Mouse (Mus musculus) bone marrow, adult 2 months (tissue): ENCODE measurements around the gene Rnf220. TPM values are rescaled to one million over a fixed set of nuclear protein-coding genes. Genes with fewer than 3 reads are reported as not detected.

Experiments
- H3K27ac ChIP-seq: fragments of 200-500 bp; 2 replicates; pipeline ENCODE4 v1.5.1; 2012; ENCODE audit warnings: low read depth, mild to moderate bottlenecking, control low read depth, inconsistent platforms, low read length; ENCODE audit not compliant: control insufficient read depth, poor library complexity, insufficient read depth
- H3K4me1 ChIP-seq: fragments of 200-500 bp; 2 replicates; pipeline ENCODE4 v1.6.1; 2011; ENCODE audit warnings: low read length; ENCODE audit not compliant: control insufficient read depth, insufficient read depth
- H3K4me3 ChIP-seq: fragments of 200-500 bp; replicated peaks from 2 replicates; pipeline ENCODE3; 2011; ENCODE audit warnings: mild to moderate bottlenecking, low read depth, low read length, control low read depth; ENCODE audit not compliant: control insufficient read depth
- CTCF ChIP-seq: fragments of 200-500 bp; IDR thresholded peaks from 2 replicates; pipeline ENCODE4 v1.5.1; 2011; ENCODE audit warnings: low read length, control low read depth; ENCODE audit not compliant: control insufficient read depth, insufficient read depth
- POLR2A ChIP-seq: fragments of 200-500 bp; IDR thresholded peaks from 2 replicates; pipeline ENCODE4 v1.6.1; 2011; ENCODE audit warnings: low read depth, mild to moderate bottlenecking, control low read depth, low read length, borderline replicate concordance; ENCODE audit not compliant: control insufficient read depth
- WGBS: fragments of 180-500 bp; shearing (Covaris S2); methylation state at CpG from one replicate; pipeline ENCODE4 v1.1.7; 2018; 5-methylcytosine and 5-hydroxymethylcytosine counted together
- polyA plus RNA-seq: library from polyadenylated mRNA; stranded (reverse); fragments of >200 nt; gene quantifications from 2 replicates; pipeline ENCODE4 v1.2.4, GENCODE M21; 2011; ENCODE audit warnings: low replicate concordance; ENCODE audit not compliant: missing spikeins, insufficient read depth, insufficient read length

The Rnf220 gene
- polyA plus RNA-seq, 1 experiment = 49.6 TPM

DNA sequence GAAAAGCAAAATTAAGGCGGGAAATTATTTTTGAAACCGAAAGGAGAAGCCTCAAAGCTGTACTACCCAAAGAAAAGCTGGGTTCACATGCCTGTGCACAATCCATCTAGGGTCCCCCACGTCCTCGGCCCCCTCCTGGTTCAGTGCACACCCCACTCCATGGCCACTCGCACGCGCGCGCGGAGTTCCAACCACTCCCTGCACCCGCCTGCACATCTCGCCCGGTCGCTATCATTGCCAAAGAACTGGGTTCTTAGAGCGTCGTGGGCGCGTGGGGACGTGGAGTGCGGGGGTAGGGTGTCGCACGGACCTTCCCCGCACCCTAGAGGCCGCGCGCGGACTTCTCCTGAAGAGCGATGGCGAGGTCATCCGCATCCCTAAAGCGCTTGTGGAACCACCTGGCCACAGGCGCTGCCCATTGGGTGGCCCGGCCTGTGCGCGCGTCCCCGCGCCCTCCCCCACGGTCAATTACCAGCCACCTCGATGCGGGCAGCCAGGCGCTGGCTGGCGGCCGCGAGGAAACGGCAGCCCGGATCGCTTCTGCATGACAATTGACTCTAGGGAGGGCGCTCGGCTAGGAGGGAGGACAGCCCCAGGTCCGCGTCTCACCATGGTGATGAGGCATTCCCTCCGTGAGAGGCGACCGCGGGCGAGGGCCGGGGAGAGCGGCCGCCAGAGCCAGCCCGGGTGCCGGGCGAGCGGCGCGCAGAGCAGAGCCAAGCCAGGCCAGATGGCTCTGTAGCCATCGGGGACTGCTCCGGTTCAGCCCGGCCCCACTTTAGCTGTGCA lies 12.4 kb downstream of the Rnf220 start:
- under 1% methylated on average over 69 of the region's 69 CpGs for WGBS
- Histone ChIP-seq H3K4me1 (peaks cover 1% of the 10 kb centered on the region; the same call in 1 of the 2 replicates), H3K27ac (peak overlapping the region; percentile 56), H3K4me3 (peak overlapping the region; percentile 76)
- TF ChIP-seq POLR2A (no peak), CTCF (no peak)

- WGBS = under 1% methylated on average over 15 of the region's 15 CpGs
- peak overlapping the region; percentile 76 for H3K4me3 ChIP-seq
- H3K4me1 ChIP-seq = peaks cover 3% of the 10 kb centered on the region; the same call in 1 of the 2 replicates
- TF ChIP-seq CTCF (no peak), POLR2A (no peak)
- H3K27ac ChIP-seq = no peak overlapping the region
These were observed 13.0 kb downstream of the Rnf220 start for GRCm38 (mm10) chr4:117483931-117484255.

DNA sequence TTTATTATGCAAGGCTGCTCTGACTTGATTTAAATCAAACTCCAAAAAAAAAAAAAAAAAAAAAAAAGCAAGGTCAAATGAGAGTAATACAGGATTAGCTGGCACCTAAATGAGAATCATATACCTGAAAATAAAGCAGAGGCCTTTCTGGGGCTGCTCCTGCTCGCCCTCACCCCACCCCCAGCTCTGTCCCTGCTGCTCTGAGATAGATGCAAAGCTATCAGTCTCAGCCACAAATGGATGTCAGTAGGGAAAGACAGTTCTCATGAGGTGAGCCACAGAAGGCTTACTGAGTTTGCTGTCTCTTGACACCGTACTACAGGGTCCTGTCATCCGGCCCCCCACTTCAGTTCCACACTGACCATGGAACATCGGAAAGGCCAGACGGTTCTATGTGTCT lies 14.7 kb downstream of the Rnf220 start:
- WGBS = 59% methylated on average over 5 of the region's 5 CpGs
- Histone ChIP-seq H3K27ac (no peak overlapping the region), H3K4me1 (peaks cover 10% of the 10 kb centered on the region; the same call in 1 of the 2 replicates), H3K4me3 (no peak overlapping the region)
- TF ChIP-seq CTCF = no peak
- no peak for TF ChIP-seq POLR2A

- Histone ChIP-seq H3K27ac (no peak overlapping the region), H3K4me3 (no peak overlapping the region), H3K4me1 (peaks cover 15% of the 10 kb centered on the region)
- no peak for TF ChIP-seq CTCF
- no peak for TF ChIP-seq POLR2A
- 41% methylated on average over 11 of the region's 11 CpGs for WGBS
These were observed 16.0 kb downstream of the Rnf220 start for GRCm38 (mm10) chr4:117480611-117481445.

- no peak for TF ChIP-seq POLR2A
- no peak for TF ChIP-seq CTCF
- 17% methylated on average over 6 of the region's 6 CpGs for WGBS
- H3K4me1 ChIP-seq = peaks cover 16% of the 10 kb centered on the region
- no peak overlapping the region for H3K4me3 ChIP-seq
- H3K27ac ChIP-seq = no peak overlapping the region
These were observed 16.9 kb downstream of the Rnf220 start for GRCm38 (mm10) chr4:117479951-117480350.

DNA sequence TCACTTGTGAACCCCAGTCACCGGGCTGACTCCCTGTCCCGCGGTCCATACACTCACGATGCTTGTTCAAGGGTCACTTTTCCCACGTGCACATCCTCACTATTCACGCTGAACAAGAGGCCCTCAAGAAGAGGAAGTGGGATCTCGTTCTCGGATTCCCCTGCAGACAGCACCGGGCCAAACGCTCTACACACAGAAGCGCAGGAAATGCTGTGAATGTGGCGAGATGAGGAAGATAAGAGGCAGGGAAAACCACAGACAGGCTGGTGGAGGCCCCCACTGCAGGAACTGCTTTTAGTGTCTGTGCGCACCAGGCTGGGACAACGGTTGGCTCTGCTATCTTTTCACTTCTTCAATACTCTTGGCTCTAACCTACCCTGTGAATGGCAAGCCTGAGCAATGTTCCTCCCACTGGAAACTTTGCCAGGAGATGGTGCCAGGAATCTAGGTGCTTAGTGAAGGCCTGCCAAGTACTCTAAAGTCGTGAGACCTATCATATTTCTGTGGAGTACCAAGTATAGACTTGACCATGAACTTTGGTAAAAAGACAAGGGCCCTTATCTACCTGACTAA lies 18.7 kb downstream of the Rnf220 start:
- TF ChIP-seq CTCF (no peak), POLR2A (no peak)
- no peak overlapping the region for H3K27ac ChIP-seq
- 2% methylated on average over 15 of the region's 15 CpGs for whole genome bisulfite sequencing
- peaks cover 18% of the 10 kb centered on the region for H3K4me1 ChIP-seq
- H3K4me3 ChIP-seq = peak overlapping the region; percentile 13

DNA sequence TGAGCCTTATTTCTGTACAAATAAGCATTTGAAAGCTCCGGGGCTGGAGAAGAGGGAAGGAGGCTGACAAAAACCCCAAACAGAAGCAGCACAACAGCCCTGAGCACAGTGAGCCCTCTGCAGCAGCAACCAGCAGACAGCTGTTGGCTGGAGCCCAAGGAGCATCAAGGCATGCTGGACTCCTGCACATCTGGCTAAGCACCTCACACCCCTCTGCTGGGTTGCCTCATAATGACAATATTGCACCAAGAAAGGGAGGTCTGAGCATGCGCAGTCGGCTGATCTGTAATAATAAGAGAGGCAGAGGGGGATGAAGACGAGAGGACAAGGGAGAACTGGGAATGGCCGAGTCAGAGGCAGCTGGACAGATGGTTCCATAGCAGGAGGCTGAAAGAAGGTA lies 19.5 kb downstream of the Rnf220 start:
- TF ChIP-seq POLR2A (no peak), CTCF (no peak)
- Histone ChIP-seq H3K4me1 (peaks cover 21% of the 10 kb centered on the region), H3K27ac (no peak overlapping the region), H3K4me3 (no peak overlapping the region)
- 2% methylated on average over 5 of the region's 5 CpGs for WGBS

DNA sequence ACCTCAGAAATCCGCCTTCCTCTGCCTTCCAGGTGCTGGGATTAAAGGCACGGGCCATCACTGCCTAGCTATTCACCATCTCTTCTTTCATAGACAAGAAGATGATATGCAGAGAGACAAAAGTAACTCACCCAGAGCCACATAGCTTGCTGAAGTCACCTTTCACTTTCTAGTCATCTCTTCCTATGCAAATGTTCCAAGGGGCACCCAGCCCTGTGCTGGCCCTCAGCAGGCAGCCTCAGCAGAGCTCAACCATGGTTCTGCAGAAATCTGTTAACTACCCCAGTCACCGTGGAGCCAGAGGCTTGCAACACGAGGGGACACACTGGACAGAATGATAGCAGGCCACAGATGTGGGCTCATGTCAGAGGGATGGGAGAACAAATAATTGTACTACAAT lies 20.1 kb downstream of the Rnf220 start:
- Histone ChIP-seq H3K4me3 (no peak overlapping the region), H3K4me1 (peaks cover 21% of the 10 kb centered on the region), H3K27ac (peak overlapping the region; percentile 12; the same call in 1 of the 2 replicates)
- WGBS = 35% methylated on average over 4 of the region's 4 CpGs
- no peak for TF ChIP-seq CTCF
- TF ChIP-seq POLR2A = no peak
